Mouse (Mus musculus) heart, adult 2 months (tissue): Measurements from ENCODE around the gene Pde4b.

Source experiments
- CTCF ChIP-seq: fragments of 200-600 bp; IDR thresholded peaks from 2 replicates; pipeline ENCODE4 v1.8.1; 2022; ENCODE audit warnings: antibody characterized with exemption, mild to moderate bottlenecking, moderate library complexity
- EP300 ChIP-seq: fragments of 200-500 bp; IDR thresholded peaks from 2 replicates; pipeline ENCODE4 v1.6.1; 2011; ENCODE audit warnings: low read depth, low read length, control low read depth; ENCODE audit not compliant: insufficient read depth

GRCm38 (mm10) chr4:102497221-102497620 lies 409.9 kb downstream of the Pde4b start:
- TF ChIP-seq CTCF (no peak), EP300 (no peak)
